Mouse (Mus musculus) erythroid progenitor cell, adult 5-6 weeks (primary cell): ENCODE data around the gene Vwa8. TPM values are rescaled to one million over a fixed set of nuclear protein-coding genes. Genes with fewer than 3 reads are reported as not detected.

ENCODE experiments used
- ATAC-seq: replicated peaks from 2 replicates; pipeline ENCODE4 v1.8.0; 2016; ENCODE audit warnings: moderate number of reproducible peaks, mild to moderate bottlenecking, moderate TSS enrichment, inconsistent platforms; ENCODE audit not compliant: poor library complexity, low FRiP score, severe bottlenecking
- total RNA-seq, 2 experiments: library from RNA; stranded (forward) in 1 of 2; stranded (reverse) in 1 of 2; fragments of 150-400 nt in 1 of 2; fragments of 186-747, 209-891 nt in 1 of 2; gene quantifications; 2 replicates each; pipeline versions ENCODE4 v1.2.3 to v1.2.4; 2015 to 2017; ENCODE audit warnings: low replicate concordance in 2 of 2

The Vwa8 gene
- total RNA-seq (2015; ENCODE audit: low replicate concordance): 5.0 and 6.5 TPM in 2 replicates
- 2.3 and 2.7 TPM in 2 replicates for total RNA-seq (2017; ENCODE audit: low replicate concordance)

- peak; percentile 65 for ATAC-seq
Observed at GRCm38 (mm10) chr14:78848941-78849911, at the start of gene Vwa8. Gene Vwa8, plus strand, starts transcription at chr14:78849052.

DNA sequence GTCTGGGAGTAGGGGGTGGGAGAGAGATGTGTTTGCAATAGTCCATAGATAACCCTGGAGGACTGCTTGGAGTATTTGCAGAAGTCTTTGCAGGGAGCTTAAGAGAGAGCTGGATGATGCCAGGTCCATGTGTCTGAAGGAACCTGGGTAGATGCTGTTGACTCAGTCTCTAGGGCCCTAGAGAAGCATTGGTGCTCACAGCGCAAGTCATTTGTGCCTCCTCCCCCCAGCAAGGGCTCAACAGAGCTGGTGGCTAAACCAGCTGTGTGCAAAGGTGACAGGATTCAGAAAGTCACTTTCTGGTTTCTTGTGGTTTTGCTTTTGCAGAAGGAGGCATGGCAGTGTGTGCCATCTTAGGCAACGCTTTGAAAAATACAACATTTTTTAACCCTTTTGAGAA is 46.5 kb upstream of the Vwa8 start:
- ATAC-seq: no peak

GRCm38 (mm10) chr14:78803924-78804323 is 44.9 kb upstream of the Vwa8 start:
- no peak for ATAC-seq

GRCm38 (mm10) chr14:78812896-78813295 is 36.0 kb upstream of the Vwa8 start:
- ATAC-seq: no peak

- ATAC-seq: no peak
Observed at GRCm38 (mm10) chr14:78816411-78816810, 32.4 kb upstream of the Vwa8 start.

DNA sequence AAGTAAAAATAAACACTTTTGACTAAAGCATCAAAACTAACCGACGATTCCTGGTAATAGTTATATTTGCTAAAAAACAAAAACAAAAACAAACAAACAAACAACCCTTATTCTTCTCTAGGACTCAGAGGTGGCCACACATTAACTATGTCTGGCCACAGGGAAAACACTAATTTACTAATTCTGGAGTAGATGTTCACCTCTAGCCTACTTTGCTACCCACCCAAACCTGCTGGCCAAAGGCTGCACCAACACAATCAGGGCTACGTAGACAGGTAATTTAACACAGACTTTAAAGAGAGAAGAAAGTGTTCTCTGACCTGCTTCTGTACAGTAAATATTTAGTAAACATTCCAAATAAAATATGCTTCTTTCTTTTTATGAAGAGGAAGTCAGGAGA is 31.2 kb upstream of the Vwa8 start:
- no peak for ATAC-seq

- ATAC-seq: no peak
Observed at GRCm38 (mm10) chr14:78818406-78818805, 30.4 kb upstream of the Vwa8 start.

DNA sequence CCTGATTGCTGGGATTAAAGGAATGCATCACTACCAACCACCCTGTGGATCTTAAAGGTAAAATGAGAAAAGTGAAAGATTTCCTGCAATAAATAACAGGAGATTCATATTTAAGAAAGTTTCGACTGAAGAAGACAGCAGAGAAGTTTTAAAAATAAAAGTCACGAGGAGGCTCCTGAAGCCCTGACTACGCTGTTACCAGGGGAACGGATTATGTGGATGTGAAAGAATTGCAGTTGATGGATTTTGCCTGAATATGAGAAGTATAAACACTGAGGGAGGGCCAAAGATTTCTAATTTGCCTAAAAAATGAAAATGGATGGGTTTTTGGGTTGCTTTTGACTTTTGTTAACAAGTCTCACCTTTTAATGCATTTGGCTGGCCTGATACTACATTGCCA is 24.8 kb upstream of the Vwa8 start:
- ATAC-seq: no peak

DNA sequence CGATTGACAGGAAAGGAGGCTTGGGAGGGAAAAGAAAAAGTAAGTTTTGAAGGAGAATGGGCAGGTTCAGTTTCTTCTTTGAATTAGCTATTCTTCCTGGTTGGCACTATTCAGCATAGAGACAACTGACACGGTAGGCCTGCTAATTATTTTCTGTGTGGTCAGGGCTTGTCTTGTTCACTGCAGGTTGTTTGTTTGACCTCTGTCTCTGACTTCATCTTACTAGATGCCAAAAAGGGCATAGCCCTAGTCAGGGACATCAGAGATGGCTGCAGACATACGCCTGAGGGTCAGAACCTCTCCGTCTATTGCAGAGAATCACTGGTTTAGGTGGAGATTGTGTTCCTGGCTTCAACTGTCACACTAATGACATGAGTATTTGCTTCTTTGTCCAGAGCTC is 24.3 kb upstream of the Vwa8 start:
- ATAC-seq: no peak

- no peak for ATAC-seq
Observed at GRCm38 (mm10) chr14:78831158-78831557, 17.7 kb upstream of the Vwa8 start.

- ATAC-seq: no peak
Observed at GRCm38 (mm10) chr14:78847948-78848347, 904 bp upstream of the Vwa8 start.

DNA sequence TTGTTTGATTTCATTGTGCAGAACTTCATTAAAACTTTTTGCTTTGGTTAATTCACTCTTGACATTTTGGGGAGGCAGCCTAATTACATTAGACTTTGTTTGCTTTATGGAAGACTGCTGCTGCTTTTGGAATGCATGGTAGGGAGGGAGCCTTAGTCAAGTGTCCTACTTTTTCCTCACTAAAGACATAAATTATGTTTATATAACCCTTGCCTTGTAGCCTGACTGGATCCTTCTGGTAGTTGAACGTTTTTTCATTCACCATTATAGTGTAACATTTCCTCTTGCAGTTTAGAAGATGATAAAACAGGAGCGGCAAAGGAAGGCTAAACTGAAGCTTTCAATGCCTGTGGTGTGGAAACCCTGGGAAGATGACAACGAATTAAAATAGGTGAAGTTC is 375 bp upstream of the Vwa8 start:
- no peak for ATAC-seq

- no peak for ATAC-seq
Observed at GRCm38 (mm10) chr14:78849961-78850578, 1.2 kb downstream of the Vwa8 start.

DNA sequence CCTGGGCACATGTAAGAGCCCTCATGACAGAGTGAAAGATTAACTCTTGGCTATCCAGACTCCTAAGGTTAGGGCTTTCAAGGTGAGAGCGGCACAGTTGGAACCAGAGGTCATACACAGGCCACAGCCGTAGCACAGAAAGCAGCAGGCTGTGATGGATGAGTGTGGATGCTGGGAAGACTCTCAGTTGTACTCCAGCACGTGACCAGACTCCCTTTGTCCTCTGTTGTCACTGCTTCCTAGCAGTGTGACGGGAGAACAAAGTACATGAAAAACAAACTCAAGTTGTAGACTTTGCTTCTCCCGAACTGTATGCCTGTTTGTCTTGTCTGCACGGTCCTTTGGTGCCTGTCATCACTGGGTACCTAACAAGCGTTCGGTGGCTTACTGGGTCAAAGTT is 1.8 kb downstream of the Vwa8 start:
- ATAC-seq: no peak

- ATAC-seq: no peak
Observed at GRCm38 (mm10) chr14:78851366-78851765, 2.5 kb downstream of the Vwa8 start.

DNA sequence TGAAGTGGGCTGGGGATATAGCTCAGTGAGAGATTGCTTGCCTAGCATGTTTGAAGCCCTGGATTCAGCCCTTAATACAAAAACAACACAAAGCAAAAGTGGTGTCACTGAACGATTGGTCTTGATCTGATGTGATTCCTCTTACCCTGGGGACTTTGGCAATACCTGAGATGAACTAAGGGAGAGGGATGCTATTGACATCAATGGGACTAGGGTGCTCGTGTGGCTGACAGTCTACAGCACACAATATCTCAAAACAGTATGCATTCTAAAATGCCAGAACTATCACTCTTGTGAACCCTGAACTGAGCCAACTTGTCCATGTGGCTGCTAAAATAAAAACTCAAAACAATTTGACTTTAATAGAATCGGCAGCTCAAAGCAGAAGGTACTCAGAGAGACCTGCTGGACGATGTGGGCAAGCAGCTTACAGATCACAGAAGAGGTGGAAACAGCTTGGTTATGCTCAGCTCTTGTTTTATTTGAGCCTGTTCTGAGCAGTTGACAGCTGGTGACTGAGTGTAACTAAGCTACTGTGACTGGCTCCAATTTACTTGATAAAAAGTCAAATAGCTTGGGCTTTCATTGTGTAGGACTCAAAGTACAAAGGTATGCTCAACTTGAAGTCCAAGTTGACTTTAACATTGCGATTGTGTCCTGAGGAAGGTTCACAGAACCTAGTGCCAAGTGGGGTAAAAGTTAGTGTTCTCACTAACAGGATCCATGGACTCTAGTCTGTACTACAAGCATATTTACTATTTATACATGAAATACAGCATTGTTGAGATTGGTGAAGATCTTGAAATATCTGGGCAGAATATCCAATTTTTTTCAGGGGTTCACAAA is 3.8 kb downstream of the Vwa8 start:
- ATAC-seq: no peak

DNA sequence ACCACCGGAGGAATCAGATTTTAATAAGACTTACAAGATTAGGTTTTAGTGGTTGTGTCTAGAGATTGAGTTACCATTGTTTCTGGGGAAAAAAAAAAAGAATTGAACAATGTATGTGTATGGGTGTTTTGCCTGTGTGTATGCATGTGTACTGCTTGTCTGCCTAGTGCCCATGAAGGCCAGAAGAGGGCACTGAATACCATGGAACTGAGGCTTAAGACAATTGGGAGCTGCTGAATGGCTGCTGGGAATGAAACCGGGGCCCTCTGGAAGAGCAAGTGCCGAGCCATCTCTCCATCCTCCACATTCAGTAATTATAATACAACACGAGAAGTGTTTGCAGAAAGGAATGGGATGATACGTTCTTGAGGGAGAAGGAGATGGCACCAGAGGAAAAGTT is 12.3 kb downstream of the Vwa8 start:
- ATAC-seq: no peak

DNA sequence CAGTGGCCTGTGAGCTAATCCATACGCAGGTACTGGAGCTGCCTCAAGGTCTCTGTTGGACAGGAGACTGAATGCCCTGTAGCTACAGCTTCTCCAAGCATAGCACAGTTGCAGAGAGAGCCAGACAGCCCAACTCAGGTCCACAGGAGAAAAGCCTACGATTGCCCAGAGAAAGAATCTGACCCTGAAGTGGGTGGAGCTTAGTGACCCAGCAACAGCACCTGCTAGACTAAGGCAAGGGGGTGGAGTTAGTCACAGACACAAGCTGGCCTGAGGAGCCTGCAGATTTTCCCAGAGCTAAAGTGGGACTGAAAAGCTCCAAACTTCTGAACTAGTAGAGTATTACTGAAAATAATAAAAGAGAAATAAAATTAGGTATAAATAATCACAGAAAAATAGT is 21.2 kb downstream of the Vwa8 start:
- ATAC-seq: no peak

GRCm38 (mm10) chr14:78877176-78877575 is 28.3 kb downstream of the Vwa8 start:
- no peak for ATAC-seq

DNA sequence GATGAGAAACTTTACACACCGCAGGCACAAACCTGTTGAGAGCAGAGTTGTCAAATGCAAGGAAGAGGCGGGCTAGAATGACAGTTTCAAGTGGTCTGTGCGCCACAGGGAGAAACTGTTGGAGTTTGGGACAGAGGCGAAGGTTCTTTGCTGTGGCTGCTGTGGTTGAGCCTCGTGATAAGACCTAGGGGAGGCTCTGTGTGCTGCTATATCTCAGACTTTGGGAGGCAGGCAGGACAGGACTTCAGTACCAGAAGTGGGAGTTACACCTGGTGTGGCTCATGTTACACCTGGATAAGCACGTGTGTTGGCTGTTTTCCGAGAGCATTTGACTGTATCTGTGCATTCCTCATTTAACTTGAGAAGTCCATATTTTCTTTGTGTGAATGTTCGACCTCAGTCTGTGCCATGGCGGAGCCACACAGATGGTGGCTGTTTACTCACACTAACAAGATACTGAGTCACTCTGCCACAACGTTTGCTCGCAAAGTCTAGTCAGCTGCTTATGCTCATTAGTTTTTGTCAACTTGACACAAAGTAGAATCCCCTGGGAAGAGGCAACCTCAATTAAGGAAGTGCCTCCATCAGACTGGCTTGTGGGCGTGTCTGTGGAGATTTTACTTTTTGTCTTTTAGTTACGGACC is 29.7 kb downstream of the Vwa8 start:
- ATAC-seq: no peak
